Mouse (Mus musculus): ENCODE data around the gene Fbxl13. TPM values are rescaled to one million over a fixed set of nuclear protein-coding genes. Genes with fewer than 3 reads are reported as not detected.
A peak's percentile ranks its signal among the peaks of the same experiment; 100 is the strongest.

Gene Fbxl13
- polyA plus RNA-seq, 1 experiment from 2014 or later = 0.21 TPM

GRCm38 (mm10) chr5:21663081-21663480, 17.6 kb upstream of the Fbxl13 start:
- WGBS = 89% methylated on average over 11 of the region's 11 CpGs

DNA sequence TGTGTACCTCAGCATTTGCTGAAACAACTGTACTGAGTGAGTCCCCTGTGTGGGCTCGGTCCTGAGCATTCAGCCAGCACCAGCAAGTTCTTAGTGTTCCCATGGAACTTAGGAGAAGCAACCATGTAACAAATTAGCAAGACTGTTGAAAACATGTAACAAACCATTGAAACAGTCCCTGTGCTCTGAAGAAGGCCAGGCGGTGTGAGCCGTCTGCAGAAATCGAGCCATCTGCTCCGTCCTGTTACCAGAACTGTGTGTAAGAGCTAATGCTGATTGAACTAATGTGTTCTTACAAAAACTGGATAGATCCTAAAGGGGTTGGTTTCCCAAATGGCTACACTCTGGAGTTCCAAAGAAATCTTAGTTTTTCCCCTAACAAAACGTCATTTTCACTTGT, 15.4 kb upstream of the Fbxl13 start:
- no peak for ATAC-seq (ENCODE audit: low read depth)
- WGBS = 90% methylated on average over 6 of the region's 6 CpGs
- H3K9me3 ChIP-seq (ENCODE audit: control insufficient read depth, low read length) = no peaks in the 10 kb centered on the region
- H3K4me1 ChIP-seq (ENCODE audit: control insufficient read depth, insufficient read depth, low read length) = no peaks in the 10 kb centered on the region
- no peak overlapping the region for H3K9ac ChIP-seq (replicated peaks; ENCODE audit: low read depth, low read length)
- no peak overlapping the region for H3K4me3 ChIP-seq (ENCODE audit: low read depth, low read length)
- peaks cover 34% of the 10 kb centered on the region for H3K36me3 ChIP-seq (ENCODE audit: control insufficient read depth, insufficient read depth, low read length)
- H3K27me3 ChIP-seq (ENCODE audit: control insufficient read depth, insufficient read depth, low read length) = no peaks in the 10 kb centered on the region
- no peak overlapping the region for H3K4me2 ChIP-seq (ENCODE audit: low read depth, low read length)
- no peak overlapping the region for H3K27ac ChIP-seq (ENCODE audit: low read depth, low read length)

More at GRCm38 (mm10) chr5:21663081-21663480, 17.6 kb upstream of the Fbxl13 start:
- H3K4me1 ChIP-seq (ENCODE audit: control insufficient read depth, insufficient read depth, low read length) = 0 out of 2 replicates have a peak, but pooled peaks cover 2% of the 10 kb centered on the region
- ATAC-seq (ENCODE audit: low read depth) = no peak
- no peak overlapping the region for H3K27ac ChIP-seq (ENCODE audit: low read depth, low read length)
- peaks cover 24% of the 10 kb centered on the region for H3K36me3 ChIP-seq (ENCODE audit: control insufficient read depth, insufficient read depth, low read length)
- no peaks in the 10 kb centered on the region for H3K27me3 ChIP-seq (ENCODE audit: control insufficient read depth, insufficient read depth, low read length)
- no peak overlapping the region for H3K4me2 ChIP-seq (ENCODE audit: low read depth, low read length)
- no peak overlapping the region for H3K9ac ChIP-seq (replicated peaks; ENCODE audit: low read depth, low read length)
- no peaks in the 10 kb centered on the region for H3K9me3 ChIP-seq (ENCODE audit: control insufficient read depth, low read length)
- H3K4me3 ChIP-seq (ENCODE audit: low read depth, low read length) = no peak overlapping the region

GRCm38 (mm10) chr5:21658623-21659395, 13.4 kb upstream of the Fbxl13 start:
- ATAC-seq (ENCODE audit: low read depth) = peak; percentile 76
- no peak overlapping the region for H3K9ac ChIP-seq (replicated peaks; ENCODE audit: low read depth, low read length)
- WGBS = 56% methylated on average over 11 of the region's 11 CpGs
- peaks cover 39% of the 10 kb centered on the region for H3K36me3 ChIP-seq (ENCODE audit: control insufficient read depth, insufficient read depth, low read length)
- H3K27me3 ChIP-seq (ENCODE audit: control insufficient read depth, insufficient read depth, low read length) = no peaks in the 10 kb centered on the region
- H3K4me3 ChIP-seq (ENCODE audit: low read depth, low read length) = no peak overlapping the region
- H3K4me2 ChIP-seq (ENCODE audit: low read depth, low read length) = no peak overlapping the region
- no peaks in the 10 kb centered on the region for H3K9me3 ChIP-seq (ENCODE audit: control insufficient read depth, low read length)
- no peaks in the 10 kb centered on the region for H3K4me1 ChIP-seq (ENCODE audit: control insufficient read depth, insufficient read depth, low read length)
- no peak overlapping the region for H3K27ac ChIP-seq (ENCODE audit: low read depth, low read length)

GRCm38 (mm10) chr5:21658038-21658437, 12.6 kb upstream of the Fbxl13 start:
- Histone ChIP-seq H3K27me3 (ENCODE audit: control insufficient read depth, insufficient read depth, low read length) (no peaks in the 10 kb centered on the region), H3K27ac (ENCODE audit: low read depth, low read length) (no peak overlapping the region), H3K9me3 (ENCODE audit: control insufficient read depth, low read length) (no peaks in the 10 kb centered on the region), H3K4me2 (ENCODE audit: low read depth, low read length) (no peak overlapping the region), H3K4me3 (ENCODE audit: low read depth, low read length) (no peak overlapping the region), H3K4me1 (ENCODE audit: control insufficient read depth, insufficient read depth, low read length) (no peaks in the 10 kb centered on the region), H3K9ac (replicated peaks; ENCODE audit: low read depth, low read length) (no peak overlapping the region), H3K36me3 (ENCODE audit: control insufficient read depth, insufficient read depth, low read length) (peaks cover 45% of the 10 kb centered on the region)
- no peak for ATAC-seq (ENCODE audit: low read depth)
- 85% methylated on average over 6 of the region's 6 CpGs for WGBS

GRCm38 (mm10) chr5:21656912-21657311, 11.5 kb upstream of the Fbxl13 start:
- ATAC-seq (ENCODE audit: low read depth) = no peak
- 88% methylated on average over 9 of the region's 9 CpGs for WGBS
- Histone ChIP-seq H3K36me3 (ENCODE audit: control insufficient read depth, insufficient read depth, low read length) (peaks cover 56% of the 10 kb centered on the region), H3K4me1 (ENCODE audit: control insufficient read depth, insufficient read depth, low read length) (no peaks in the 10 kb centered on the region), H3K9me3 (ENCODE audit: control insufficient read depth, low read length) (no peaks in the 10 kb centered on the region), H3K27ac (ENCODE audit: low read depth, low read length) (no peak overlapping the region), H3K9ac (replicated peaks; ENCODE audit: low read depth, low read length) (no peak overlapping the region), H3K27me3 (ENCODE audit: control insufficient read depth, insufficient read depth, low read length) (no peaks in the 10 kb centered on the region), H3K4me3 (ENCODE audit: low read depth, low read length) (no peak overlapping the region), H3K4me2 (ENCODE audit: low read depth, low read length) (no peak overlapping the region)

DNA sequence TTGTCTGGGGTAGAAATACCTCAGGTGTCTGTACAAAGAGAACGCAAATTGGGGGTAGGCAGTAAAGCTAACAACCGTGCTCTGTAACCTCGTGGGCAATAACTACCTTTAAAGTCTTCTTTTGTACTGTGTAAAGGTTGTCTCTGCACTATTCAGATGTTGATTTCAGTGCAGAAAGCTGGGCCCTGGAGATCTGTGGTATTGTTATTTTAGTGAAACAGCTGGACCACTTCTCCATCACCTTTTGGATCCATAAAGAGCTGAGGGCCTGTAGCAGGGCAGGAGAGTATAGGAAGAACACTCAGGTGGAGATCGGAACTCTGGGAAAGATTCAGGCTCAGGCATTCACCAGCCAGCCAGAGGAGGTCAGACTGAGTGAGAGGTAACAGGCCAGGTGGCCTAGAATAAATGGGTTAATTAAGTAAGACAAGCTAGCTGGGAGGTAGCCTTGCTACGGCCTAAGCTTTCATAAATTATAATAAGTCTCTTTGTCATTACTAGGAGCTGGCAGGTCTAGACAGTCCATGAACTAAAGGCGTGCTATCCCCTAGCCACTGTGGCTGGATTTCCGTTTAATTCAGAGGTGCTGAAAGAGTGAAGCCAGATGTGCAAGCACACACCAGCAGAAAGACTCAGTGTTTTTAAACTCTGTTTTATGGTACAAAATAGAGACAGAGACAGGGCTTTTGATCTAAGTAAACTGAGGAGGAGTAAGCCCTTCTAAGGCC, 6.6 kb upstream of the Fbxl13 start:
- Histone ChIP-seq H3K4me1 (ENCODE audit: control insufficient read depth, insufficient read depth, low read length) (peaks cover 4% of the 10 kb centered on the region; the same call in 1 of the 2 replicates), H3K9me3 (ENCODE audit: control insufficient read depth, low read length) (no peaks in the 10 kb centered on the region), H3K27ac (ENCODE audit: low read depth, low read length) (no peak overlapping the region), H3K4me2 (ENCODE audit: low read depth, low read length) (no peak overlapping the region), H3K27me3 (ENCODE audit: control insufficient read depth, insufficient read depth, low read length) (no peaks in the 10 kb centered on the region), H3K36me3 (ENCODE audit: control insufficient read depth, insufficient read depth, low read length) (peaks cover 59% of the 10 kb centered on the region), H3K4me3 (ENCODE audit: low read depth, low read length) (no peak overlapping the region), H3K9ac (replicated peaks; ENCODE audit: low read depth, low read length) (no peak overlapping the region)
- 71% methylated on average over 7 of the region's 7 CpGs for WGBS
- ATAC-seq (ENCODE audit: low read depth) = no peak

- Histone ChIP-seq H3K9me3 (ENCODE audit: control insufficient read depth, low read length) (no peaks in the 10 kb centered on the region), H3K4me2 (ENCODE audit: low read depth, low read length) (no peak overlapping the region), H3K4me1 (ENCODE audit: control insufficient read depth, insufficient read depth, low read length) (peaks cover 11% of the 10 kb centered on the region; the same call in 1 of the 2 replicates), H3K4me3 (ENCODE audit: low read depth, low read length) (no peak overlapping the region), H3K9ac (replicated peaks; ENCODE audit: low read depth, low read length) (no peak overlapping the region), H3K36me3 (ENCODE audit: control insufficient read depth, insufficient read depth, low read length) (peaks cover 53% of the 10 kb centered on the region), H3K27me3 (ENCODE audit: control insufficient read depth, insufficient read depth, low read length) (no peaks in the 10 kb centered on the region), H3K27ac (ENCODE audit: low read depth, low read length) (no peak overlapping the region)
- WGBS = 84% methylated on average over 2 of the region's 2 CpGs
- ATAC-seq (ENCODE audit: low read depth) = no peak
These were observed 5.3 kb upstream of the Fbxl13 start for GRCm38 (mm10) chr5:21650736-21651135.

DNA sequence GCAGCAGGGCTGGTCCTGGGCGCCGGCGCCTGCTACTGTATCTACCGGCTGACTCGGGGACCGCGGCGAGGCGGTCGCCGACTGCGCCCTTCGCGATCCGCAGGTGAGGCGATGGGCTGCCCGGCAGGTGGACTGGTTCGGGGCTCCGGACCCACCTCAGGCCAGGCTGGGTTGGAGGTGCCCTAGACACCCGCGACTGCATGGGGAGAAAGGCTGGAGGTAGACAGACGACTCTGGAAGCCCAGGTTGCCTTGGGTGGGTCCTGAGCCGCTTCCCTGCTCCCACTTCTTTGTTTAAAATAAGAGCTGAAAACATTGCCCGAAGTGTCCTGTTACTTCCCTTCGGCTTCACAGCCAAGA, 678 bp upstream of the Fbxl13 start:
- no peak; the same call in 1 of the 2 replicates for ATAC-seq (ENCODE audit: low read depth)
- H3K27ac ChIP-seq (ENCODE audit: low read depth, low read length) = peak overlapping the region; percentile 86
- H3K36me3 ChIP-seq (ENCODE audit: control insufficient read depth, insufficient read depth, low read length) = peaks cover 26% of the 10 kb centered on the region
- H3K27me3 ChIP-seq (ENCODE audit: control insufficient read depth, insufficient read depth, low read length) = no peaks in the 10 kb centered on the region
- peaks cover 11% of the 10 kb centered on the region; the same call in 1 of the 2 replicates for H3K4me1 ChIP-seq (ENCODE audit: control insufficient read depth, insufficient read depth, low read length)
- peak overlapping the region; percentile 85 for H3K4me3 ChIP-seq (ENCODE audit: low read depth, low read length)
- no peaks in the 10 kb centered on the region for H3K9me3 ChIP-seq (ENCODE audit: control insufficient read depth, low read length)
- peak overlapping the region; percentile 73 for H3K4me2 ChIP-seq (ENCODE audit: low read depth, low read length)
- WGBS = under 1% methylated on average over 25 of the region's 25 CpGs
- H3K9ac ChIP-seq (replicated peaks; ENCODE audit: low read depth, low read length) = peak overlapping the region; percentile 88

DNA sequence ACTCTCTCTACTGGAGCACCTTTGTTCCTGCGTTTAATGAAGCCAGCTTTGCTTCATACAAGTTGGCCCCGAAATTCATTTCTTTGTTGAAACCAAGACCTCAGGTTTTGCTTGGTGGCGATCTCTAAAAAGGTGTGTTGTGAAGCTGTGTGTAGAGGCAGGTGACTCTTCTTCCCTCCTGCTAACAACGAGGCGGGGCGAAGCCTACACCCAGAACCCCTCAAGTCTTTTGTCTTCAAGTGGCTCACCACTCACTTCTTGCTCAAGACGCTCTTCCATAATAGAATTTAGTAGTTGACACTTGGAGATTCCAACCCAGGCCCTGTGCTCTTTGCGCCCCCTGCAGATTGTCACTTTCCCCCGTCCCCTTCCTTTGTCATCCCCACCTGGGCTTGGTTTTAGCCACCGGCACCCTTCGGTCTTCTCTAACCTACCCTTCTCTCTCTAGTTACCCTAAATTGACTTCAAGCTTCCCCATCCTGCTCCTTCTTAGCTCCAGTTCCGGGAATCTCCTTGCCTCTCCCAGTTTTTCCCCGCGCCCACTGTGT, 469 bp downstream of the Fbxl13 start:
- peak overlapping the region; percentile 73 for H3K4me2 ChIP-seq (ENCODE audit: low read depth, low read length)
- H3K4me3 ChIP-seq (ENCODE audit: low read depth, low read length) = peak overlapping the region; percentile 85
- 13% methylated on average over 14 of the region's 14 CpGs for WGBS

More for the DNA sequence above, 469 bp downstream of the Fbxl13 start:
- no peaks in the 10 kb centered on the region for H3K9me3 ChIP-seq (ENCODE audit: control insufficient read depth, low read length)
- peaks cover 18% of the 10 kb centered on the region; the same call in 1 of the 2 replicates for H3K36me3 ChIP-seq (ENCODE audit: control insufficient read depth, insufficient read depth, low read length)
- H3K27me3 ChIP-seq (ENCODE audit: control insufficient read depth, insufficient read depth, low read length) = no peaks in the 10 kb centered on the region
- H3K9ac ChIP-seq (replicated peaks; ENCODE audit: low read depth, low read length) = peak overlapping the region; percentile 32
- peaks cover 11% of the 10 kb centered on the region; the same call in 1 of the 2 replicates for H3K4me1 ChIP-seq (ENCODE audit: control insufficient read depth, insufficient read depth, low read length)
- ATAC-seq (ENCODE audit: low read depth) = no peak; the same call in 1 of the 2 replicates
- H3K27ac ChIP-seq (ENCODE audit: low read depth, low read length) = peak overlapping the region; percentile 86
